Comparison of ENCODE assay signal across 16 mouse cellular contexts in genomic region chr9:102350696-102351095, GRCm38 (mm10). TPM values are rescaled to one million over a fixed set of nuclear protein-coding genes. Genes with fewer than 3 reads are reported as not detected.
A peak's percentile ranks its signal among the peaks of the same experiment; 100 is the strongest.
DNase-seq lines count a peak whose midpoint lies in the region; ATAC-seq and TF ChIP-seq lines count a peak whose summit lies in the region.
"Had no signal": no experiment of that assay in that cellular context is flagged by ENCODE, and none has a peak within 500 bp of the region (broad histone marks: within the 10 kb centered on the region; RNA-seq: fewer than 3 reads in every experiment).

No protein-coding gene starts in this region.

- H3K4me2 ChIP-seq in forebrain, embryonic 12.5 days, result no peak overlapping the region
- H3K4me2 ChIP-seq in neural tube, embryonic 13.5 days, result peak overlapping the region; percentile 98
- no peak overlapping the region for H3K4me2 ChIP-seq in stomach, postnatal 0 days (replicated peaks; ENCODE audit: low read depth)
- H3K4me2 ChIP-seq: embryonic facial prominence, embryonic 12.5 days; liver, embryonic 13.5 days had no signal

- ATAC-seq in forebrain, embryonic 12.5 days (ENCODE audit: low FRiP score), result no peak
- no peak for ATAC-seq in neural tube, embryonic 13.5 days (ENCODE audit: low read depth)
- ATAC-seq in stomach, postnatal 0 days (ENCODE audit: low FRiP score, low TSS enrichment), result no peak

- no peak overlapping the region for H3K9ac ChIP-seq in forebrain, embryonic 12.5 days
- no peak overlapping the region for H3K9ac ChIP-seq in neural tube, embryonic 13.5 days
- no peak overlapping the region for H3K9ac ChIP-seq in stomach, postnatal 0 days (ENCODE audit: low read length)
- H3K9ac ChIP-seq: embryonic facial prominence, embryonic 12.5 days; liver, embryonic 13.5 days had no signal

- H3K9me3 ChIP-seq in forebrain, embryonic 10.5 days, result no peaks in the 10 kb centered on the region
- H3K9me3 ChIP-seq in forebrain, embryonic 12.5 days, result no peaks in the 10 kb centered on the region
- no peaks in the 10 kb centered on the region for H3K9me3 ChIP-seq in neural tube, embryonic 13.5 days
- H3K9me3 ChIP-seq in limb, embryonic 10.5 days (replicated peaks), result no peaks in the 10 kb centered on the region
- no peaks in the 10 kb centered on the region for H3K9me3 ChIP-seq in stomach, postnatal 0 days (ENCODE audit: control insufficient read depth, low read length)
- H3K9me3 ChIP-seq: embryonic facial prominence, embryonic 12.5 days; liver, embryonic 13.5 days had no signal

- no peaks in the 10 kb centered on the region for H3K36me3 ChIP-seq in forebrain, embryonic 10.5 days (replicated peaks)
- no peaks in the 10 kb centered on the region for H3K36me3 ChIP-seq in forebrain, embryonic 12.5 days (replicated peaks)
- no peaks in the 10 kb centered on the region for H3K36me3 ChIP-seq in neural tube, embryonic 13.5 days
- no peaks in the 10 kb centered on the region for H3K36me3 ChIP-seq in limb, embryonic 10.5 days
- no peaks in the 10 kb centered on the region for H3K36me3 ChIP-seq in stomach, postnatal 0 days (ENCODE audit: control insufficient read depth, insufficient read depth, low read length)
- H3K36me3 ChIP-seq: embryonic facial prominence, embryonic 12.5 days; liver, embryonic 13.5 days had no signal

- peak; percentile 2 for DNase-seq in forebrain, embryonic 10.5 days (ENCODE audit: extremely low spot score, low spot score)
- no peak for DNase-seq in neural tube, embryonic 10.5 days (ENCODE audit: extremely low spot score, low spot score)
- peak; percentile 24 for DNase-seq in limb, embryonic 10.5 days (ENCODE audit: low spot score)
- peak; percentile 10 for DNase-seq in stomach, postnatal 0 days (ENCODE audit: low spot score)
- DNase-seq in embryo, embryonic 10 days (ENCODE audit: low spot score), result no peak
- no peak for DNase-seq in right cerebral cortex, adult 2 months (ENCODE audit: low spot score in 2 of 2)
- DNase-seq: adrenal gland, adult 2 months; cerebellum, adult 11 months; kidney, adult 11 months; liver, embryonic 13.5 days had no signal

- WGBS in forebrain, embryonic 10.5 days, result 87% methylated on average over 6 of the region's 6 CpGs
- WGBS in forebrain, embryonic 12.5 days, result 78% methylated on average over 6 of the region's 6 CpGs
- 86% methylated on average over 6 of the region's 6 CpGs for WGBS in neural tube, embryonic 13.5 days
- WGBS in limb, embryonic 10.5 days, result 89% methylated on average over 6 of the region's 6 CpGs
- WGBS in stomach, postnatal 0 days, result 85% methylated on average over 6 of the region's 6 CpGs

- no peak for TF ChIP-seq CTCF in stomach, postnatal 0 days (IDR thresholded peaks at IDR 0.05; ENCODE audit: low read depth)

- peaks cover 34% of the 10 kb centered on the region for H3K4me1 ChIP-seq in forebrain, embryonic 10.5 days
- peaks cover 32% of the 10 kb centered on the region for H3K4me1 ChIP-seq in forebrain, embryonic 12.5 days
- H3K4me1 ChIP-seq in neural tube, embryonic 13.5 days (replicated peaks), result peaks cover 49% of the 10 kb centered on the region
- H3K4me1 ChIP-seq in limb, embryonic 10.5 days, result peaks cover 26% of the 10 kb centered on the region
- no peaks in the 10 kb centered on the region for H3K4me1 ChIP-seq in stomach, postnatal 0 days (replicated peaks; ENCODE audit: control insufficient read depth, insufficient read depth)

- peaks cover 93% of the 10 kb centered on the region for H3K27me3 ChIP-seq in forebrain, embryonic 10.5 days (ENCODE audit: poor library complexity, severe bottlenecking)
- H3K27me3 ChIP-seq in forebrain, embryonic 12.5 days, result peaks cover 76% of the 10 kb centered on the region
- peaks cover 88% of the 10 kb centered on the region for H3K27me3 ChIP-seq in neural tube, embryonic 13.5 days
- H3K27me3 ChIP-seq in limb, embryonic 10.5 days (ENCODE audit: low read depth, poor library complexity, severe bottlenecking), result peaks cover 89% of the 10 kb centered on the region
- peaks cover 18% of the 10 kb centered on the region for H3K27me3 ChIP-seq in stomach, postnatal 0 days (ENCODE audit: control insufficient read depth, insufficient read depth, low read length)
- H3K27me3 ChIP-seq: CH12.LX had no signal

- H3K27ac ChIP-seq in forebrain, embryonic 10.5 days, result no peak overlapping the region
- no peak overlapping the region for H3K27ac ChIP-seq in forebrain, embryonic 12.5 days
- H3K27ac ChIP-seq in neural tube, embryonic 13.5 days (replicated peaks), result no peak overlapping the region
- H3K27ac ChIP-seq in limb, embryonic 10.5 days, result no peak overlapping the region
- H3K27ac ChIP-seq in stomach, postnatal 0 days (replicated peaks), result no peak overlapping the region
- H3K27ac ChIP-seq: embryonic facial prominence, embryonic 12.5 days; kidney, postnatal 0 days; layer of hippocampus, adult 2 months; liver, embryonic 13.5 days had no signal

- no peak for TF ChIP-seq EP300 in stomach, postnatal 0 days (optimal IDR thresholded peaks at IDR 0.05)

- no peak overlapping the region for H3K4me3 ChIP-seq in forebrain, embryonic 10.5 days
- no peak overlapping the region for H3K4me3 ChIP-seq in forebrain, embryonic 12.5 days (replicated peaks)
- H3K4me3 ChIP-seq in neural tube, embryonic 13.5 days, result no peak overlapping the region
- H3K4me3 ChIP-seq in limb, embryonic 10.5 days, result no peak overlapping the region
- H3K4me3 ChIP-seq in stomach, postnatal 0 days (ENCODE audit: low read depth, low read length), result no peak overlapping the region
- H3K4me3 ChIP-seq: embryonic facial prominence, embryonic 12.5 days; layer of hippocampus, adult 2 months; liver, embryonic 13.5 days had no signal

RNA-seq across cellular contexts. Expression of gene Ephb1, which starts 3.8 kb away (rescaled TPM):
- polyA plus RNA-seq in forebrain, embryonic 10.5 days (2016; fragmentation: Nextera tagmentation; extraction: Ambion mirVana), result 9.1 and 11.0 TPM in 2 replicates
- polyA plus RNA-seq in forebrain, embryonic 12.5 days (2016; fragmentation: Nextera tagmentation; extraction: Ambion mirVana), result 26.7 and 28.7 TPM in 2 replicates
- 30.4 and 33.6 TPM in 2 replicates for polyA plus RNA-seq in neural tube, embryonic 13.5 days (2015; fragmentation: Nextera tagmentation; extraction: Ambion mirVana)
- 1.1 and 1.2 TPM in 2 replicates for polyA plus RNA-seq in limb, embryonic 10.5 days (2016; fragmentation: Nextera tagmentation; extraction: Ambion mirVana)
- polyA plus RNA-seq in stomach, postnatal 0 days (2015; fragmentation: Nextera tagmentation; extraction: Ambion mirVana), result 1.0 and 1.1 TPM in 2 replicates

Comparison
In these comparisons a context has a peak if more than half of its experiments do, and no peak if none do; other contexts are left out.
1. DNase-seq: peak in forebrain, embryonic 10.5 days (single experiment), limb, embryonic 10.5 days (single experiment) and stomach, postnatal 0 days (single experiment); none in neural tube, embryonic 10.5 days (single experiment), embryo, embryonic 10 days (single experiment) and right cerebral cortex, adult 2 months (0 of 2).